Mouse (Mus musculus): ENCODE data around the gene Hilpda. TPM values are rescaled to one million over a fixed set of nuclear protein-coding genes. Genes with fewer than 3 reads are reported as not detected.

Gene Hilpda
- 29.8 and 34.1 TPM in 2 replicates for polyA plus RNA-seq (2015; fragmentation: Nextera tagmentation; extraction: Ambion mirVana)

- H3K27me3 ChIP-seq (ENCODE audit: control insufficient read depth, insufficient read depth, low read length), result no peaks in the 10 kb centered on the region
- WGBS, result under 1% methylated on average over 46 of the region's 46 CpGs
- no peak for TF ChIP-seq EP300 (optimal IDR thresholded peaks at IDR 0.05)
- no peak for TF ChIP-seq CTCF (IDR thresholded peaks at IDR 0.05; ENCODE audit: low read depth)
- peak; percentile 97 for DNase-seq (ENCODE audit: low spot score)
- H3K27ac ChIP-seq (replicated peaks), result peak within 1 kb of the TSS; percentile 89
- 0 out of 2 replicates have a peak, but pooled peaks cover 3% of the 10 kb centered on the region for H3K4me1 ChIP-seq (replicated peaks; ENCODE audit: control insufficient read depth, insufficient read depth)
- peak within 1 kb of the TSS; percentile 64 for H3K4me3 ChIP-seq (ENCODE audit: low read depth, low read length)
- no peaks in the 10 kb centered on the region for H3K9me3 ChIP-seq (ENCODE audit: control insufficient read depth, low read length)
- peak within 1 kb of the TSS; percentile 86 for H3K9ac ChIP-seq (ENCODE audit: low read length)
- 0 out of 2 replicates have a peak, but pooled peaks cover 3% of the 10 kb centered on the region for H3K36me3 ChIP-seq (ENCODE audit: control insufficient read depth, insufficient read depth, low read length)
- ATAC-seq (ENCODE audit: low FRiP score, low TSS enrichment), result peak; percentile 98
- H3K4me2 ChIP-seq (replicated peaks; ENCODE audit: low read depth), result peak within 1 kb of the TSS; percentile 68
These were observed at the start of gene Hilpda for GRCm38 (mm10) chr6:29272312-29273072. Hilpda (plus strand) TSS chr6:29272488.

- Histone ChIP-seq H3K4me2 (replicated peaks; ENCODE audit: low read depth) (no peak overlapping the region), H3K27me3 (ENCODE audit: control insufficient read depth, insufficient read depth, low read length) (no peaks in the 10 kb centered on the region), H3K9me3 (ENCODE audit: control insufficient read depth, low read length) (no peaks in the 10 kb centered on the region), H3K4me3 (ENCODE audit: low read depth, low read length) (no peak overlapping the region), H3K4me1 (replicated peaks; ENCODE audit: control insufficient read depth, insufficient read depth) (no peaks in the 10 kb centered on the region), H3K9ac (ENCODE audit: low read length) (no peak overlapping the region), H3K36me3 (ENCODE audit: control insufficient read depth, insufficient read depth, low read length) (no peaks in the 10 kb centered on the region), H3K27ac (replicated peaks) (no peak overlapping the region)
- TF ChIP-seq CTCF (IDR thresholded peaks at IDR 0.05; ENCODE audit: low read depth) (no peak), EP300 (optimal IDR thresholded peaks at IDR 0.05) (no peak)
- ATAC-seq (ENCODE audit: low FRiP score, low TSS enrichment) (peak; percentile 40; the same call in 1 of the 2 replicates), DNase-seq (ENCODE audit: low spot score) (no peak)
- 77% methylated on average over 6 of the region's 6 CpGs for WGBS
These were observed 42.9 kb upstream of the Hilpda start for GRCm38 (mm10) chr6:29229265-29229913.

GRCm38 (mm10) chr6:29230386-29230785, 41.9 kb upstream of the Hilpda start:
- ATAC-seq (ENCODE audit: low FRiP score, low TSS enrichment) (no peak), DNase-seq (ENCODE audit: low spot score) (no peak)
- Histone ChIP-seq H3K9me3 (ENCODE audit: control insufficient read depth, low read length) (no peaks in the 10 kb centered on the region), H3K36me3 (ENCODE audit: control insufficient read depth, insufficient read depth, low read length) (no peaks in the 10 kb centered on the region), H3K4me1 (replicated peaks; ENCODE audit: control insufficient read depth, insufficient read depth) (no peaks in the 10 kb centered on the region), H3K4me3 (ENCODE audit: low read depth, low read length) (no peak overlapping the region), H3K4me2 (replicated peaks; ENCODE audit: low read depth) (no peak overlapping the region), H3K27me3 (ENCODE audit: control insufficient read depth, insufficient read depth, low read length) (no peaks in the 10 kb centered on the region), H3K27ac (replicated peaks) (no peak overlapping the region), H3K9ac (ENCODE audit: low read length) (no peak overlapping the region)
- no peak for TF ChIP-seq CTCF (IDR thresholded peaks at IDR 0.05; ENCODE audit: low read depth)
- TF ChIP-seq EP300 (optimal IDR thresholded peaks at IDR 0.05), result no peak
- WGBS, result 70% methylated on average over 6 of the region's 6 CpGs

GRCm38 (mm10) chr6:29231799-29232198, 40.5 kb upstream of the Hilpda start:
- WGBS, result 62% methylated on average over 3 of the region's 3 CpGs
- TF ChIP-seq EP300 (optimal IDR thresholded peaks at IDR 0.05), result no peak
- TF ChIP-seq CTCF (IDR thresholded peaks at IDR 0.05; ENCODE audit: low read depth), result no peak
- no peak for ATAC-seq (ENCODE audit: low FRiP score, low TSS enrichment)

GRCm38 (mm10) chr6:29232321-29232720, 40.0 kb upstream of the Hilpda start:
- Histone ChIP-seq H3K9ac (ENCODE audit: low read length) (no peak overlapping the region), H3K4me3 (ENCODE audit: low read depth, low read length) (no peak overlapping the region), H3K9me3 (ENCODE audit: control insufficient read depth, low read length) (no peaks in the 10 kb centered on the region), H3K27me3 (ENCODE audit: control insufficient read depth, insufficient read depth, low read length) (no peaks in the 10 kb centered on the region), H3K4me2 (replicated peaks; ENCODE audit: low read depth) (no peak overlapping the region), H3K36me3 (ENCODE audit: control insufficient read depth, insufficient read depth, low read length) (no peaks in the 10 kb centered on the region), H3K27ac (replicated peaks) (no peak overlapping the region), H3K4me1 (replicated peaks; ENCODE audit: control insufficient read depth, insufficient read depth) (no peaks in the 10 kb centered on the region)
- TF ChIP-seq EP300 (optimal IDR thresholded peaks at IDR 0.05) (no peak), CTCF (IDR thresholded peaks at IDR 0.05; ENCODE audit: low read depth) (no peak)
- 60% methylated on average over 6 of the region's 6 CpGs for WGBS
- ATAC-seq (ENCODE audit: low FRiP score, low TSS enrichment), result no peak
- DNase-seq (ENCODE audit: low spot score), result no peak

More at GRCm38 (mm10) chr6:29231799-29232198, 40.5 kb upstream of the Hilpda start:
- no peak overlapping the region for H3K4me2 ChIP-seq (replicated peaks; ENCODE audit: low read depth)
- no peaks in the 10 kb centered on the region for H3K27me3 ChIP-seq (ENCODE audit: control insufficient read depth, insufficient read depth, low read length)
- H3K27ac ChIP-seq (replicated peaks), result no peak overlapping the region
- H3K36me3 ChIP-seq (ENCODE audit: control insufficient read depth, insufficient read depth, low read length), result no peaks in the 10 kb centered on the region
- no peak overlapping the region for H3K4me3 ChIP-seq (ENCODE audit: low read depth, low read length)
- no peaks in the 10 kb centered on the region for H3K9me3 ChIP-seq (ENCODE audit: control insufficient read depth, low read length)
- no peak overlapping the region for H3K9ac ChIP-seq (ENCODE audit: low read length)
- no peak for DNase-seq (ENCODE audit: low spot score)
- no peaks in the 10 kb centered on the region for H3K4me1 ChIP-seq (replicated peaks; ENCODE audit: control insufficient read depth, insufficient read depth)

GRCm38 (mm10) chr6:29233710-29234109, 38.6 kb upstream of the Hilpda start:
- DNase-seq (ENCODE audit: low spot score) (no peak), ATAC-seq (ENCODE audit: low FRiP score, low TSS enrichment) (no peak)
- TF ChIP-seq EP300 (optimal IDR thresholded peaks at IDR 0.05) (no peak), CTCF (IDR thresholded peaks at IDR 0.05; ENCODE audit: low read depth) (no peak)
- H3K9ac ChIP-seq (ENCODE audit: low read length), result no peak overlapping the region
- 59% methylated on average over 3 of the region's 3 CpGs for WGBS
- no peak overlapping the region for H3K4me3 ChIP-seq (ENCODE audit: low read depth, low read length)
- no peaks in the 10 kb centered on the region for H3K36me3 ChIP-seq (ENCODE audit: control insufficient read depth, insufficient read depth, low read length)
- no peaks in the 10 kb centered on the region for H3K9me3 ChIP-seq (ENCODE audit: control insufficient read depth, low read length)
- no peak overlapping the region for H3K4me2 ChIP-seq (replicated peaks; ENCODE audit: low read depth)
- H3K27ac ChIP-seq (replicated peaks), result no peak overlapping the region
- no peaks in the 10 kb centered on the region for H3K27me3 ChIP-seq (ENCODE audit: control insufficient read depth, insufficient read depth, low read length)
- no peaks in the 10 kb centered on the region for H3K4me1 ChIP-seq (replicated peaks; ENCODE audit: control insufficient read depth, insufficient read depth)

Measured in stomach, postnatal 0 days (tissue).